In the genomic region with DNA sequence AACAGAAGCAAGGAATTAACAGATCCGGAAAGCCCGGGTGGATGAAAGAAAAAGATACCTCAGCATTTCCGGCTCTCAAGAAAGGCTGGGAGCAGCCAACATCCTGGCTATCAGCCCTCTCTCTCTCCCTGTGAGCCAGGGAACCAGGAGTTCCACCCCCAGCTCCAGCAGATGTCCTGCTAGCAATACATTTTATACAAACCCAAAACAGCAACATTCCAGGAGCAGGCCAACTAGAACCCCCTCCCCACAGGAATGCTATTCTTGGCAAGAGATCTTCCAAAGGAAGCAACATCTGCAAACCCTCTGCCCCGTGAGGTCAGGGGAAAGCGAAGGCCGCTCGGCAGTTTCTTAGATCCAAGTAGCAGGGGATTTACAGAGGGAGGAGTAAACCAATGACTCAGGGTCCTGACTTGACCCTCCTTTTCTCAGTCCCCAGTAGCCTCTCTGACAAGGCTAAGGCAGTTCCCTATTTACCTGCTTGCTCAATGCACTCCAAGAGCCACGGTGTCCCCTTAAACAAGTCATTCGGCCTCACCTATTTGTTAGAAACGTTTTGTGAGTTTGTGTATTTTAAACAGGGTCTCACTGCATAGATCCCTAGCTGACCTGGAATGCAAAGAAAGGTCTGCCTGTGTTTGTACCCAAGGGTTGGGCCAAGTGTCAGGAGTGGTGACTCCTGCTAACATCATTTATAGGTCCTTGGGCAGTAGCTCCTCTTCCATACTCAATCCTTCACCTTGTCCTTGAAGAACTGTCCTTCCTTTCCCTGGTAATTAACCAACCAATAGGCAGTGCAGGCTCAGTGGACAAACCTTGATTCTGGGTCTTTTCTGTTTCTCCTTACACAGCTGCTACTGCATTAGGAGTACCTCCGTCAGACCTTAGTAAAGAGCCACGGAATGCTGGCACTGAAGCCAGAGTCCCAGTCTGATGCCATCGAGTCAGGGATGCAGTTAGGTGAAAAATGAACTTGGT, we compare ENCODE assay signal across 8 mouse cellular contexts. TPM values are rescaled to one million over a fixed set of nuclear protein-coding genes. Genes with fewer than 3 reads are reported as not detected.
DNase-seq lines count a peak whose midpoint lies in the region; ATAC-seq lines count a peak whose summit lies in the region.

No protein-coding gene starts in this region.

- peak; percentile 29 for DNase-seq in forebrain, embryonic 14.5 days (ENCODE audit: low spot score)
- DNase-seq in forebrain, embryonic 10.5 days (ENCODE audit: extremely low spot score, low spot score), result no peak
- DNase-seq in right cerebral cortex, adult 18-20 months, result peak; percentile 36
- no peak for DNase-seq in right cerebral cortex, postnatal 25 days
- DNase-seq in heart, postnatal 10 days, result peak; percentile 69
- no peak for DNase-seq in cerebellum, postnatal 36 days

- no peaks in the 10 kb centered on the region for H3K4me1 ChIP-seq in forebrain, embryonic 14.5 days (ENCODE audit: control insufficient read depth, insufficient read depth, low read length)
- H3K4me1 ChIP-seq in forebrain, embryonic 10.5 days, result 0 out of 2 replicates have a peak, but pooled peaks cover 8% of the 10 kb centered on the region
- H3K4me1 ChIP-seq in lung, embryonic 16.5 days (replicated peaks; ENCODE audit: control insufficient read depth, insufficient read depth, low read length), result peaks cover 14% of the 10 kb centered on the region

- intact Hi-C loops in heart, postnatal 10 days (cut with DNase I), result loop anchor here (2.0 kb wide), 1 partner anchor 58 kb away; no protein-coding TSS in a partner anchor

- peaks cover 57% of the 10 kb centered on the region for H3K36me3 ChIP-seq in forebrain, embryonic 14.5 days (ENCODE audit: control insufficient read depth, insufficient read depth, low read length)
- peaks cover 54% of the 10 kb centered on the region for H3K36me3 ChIP-seq in forebrain, embryonic 10.5 days (replicated peaks)
- H3K36me3 ChIP-seq in lung, embryonic 16.5 days (ENCODE audit: control insufficient read depth, insufficient read depth, low read length), result peaks cover 44% of the 10 kb centered on the region

- no peak overlapping the region for H3K4me2 ChIP-seq in forebrain, embryonic 14.5 days (ENCODE audit: low read length)
- H3K4me2 ChIP-seq in lung, embryonic 16.5 days (ENCODE audit: low read depth, low read length), result no peak overlapping the region

- no peak overlapping the region for H3K27ac ChIP-seq in forebrain, embryonic 14.5 days (ENCODE audit: low read depth, low read length)
- no peak overlapping the region for H3K27ac ChIP-seq in forebrain, embryonic 10.5 days
- peak overlapping the region; percentile 75 for H3K27ac ChIP-seq in lung, embryonic 16.5 days (ENCODE audit: low read length)

- no peaks in the 10 kb centered on the region for H3K9me3 ChIP-seq in forebrain, embryonic 14.5 days (replicated peaks; ENCODE audit: control insufficient read depth, low read length)
- H3K9me3 ChIP-seq in forebrain, embryonic 10.5 days, result no peaks in the 10 kb centered on the region
- H3K9me3 ChIP-seq in lung, embryonic 16.5 days (ENCODE audit: control insufficient read depth, low read length), result no peaks in the 10 kb centered on the region

- 67% methylated on average over 13 of the region's 13 CpGs for WGBS in forebrain, embryonic 14.5 days
- 72% methylated on average over 13 of the region's 13 CpGs for WGBS in forebrain, embryonic 10.5 days
- 37% methylated on average over 13 of the region's 13 CpGs for WGBS in lung, embryonic 16.5 days

- H3K9ac ChIP-seq in forebrain, embryonic 14.5 days (ENCODE audit: low read length), result no peak overlapping the region
- H3K9ac ChIP-seq in lung, embryonic 16.5 days (ENCODE audit: low read length), result no peak overlapping the region

- ATAC-seq in forebrain, embryonic 14.5 days, result no peak
- peak; percentile 79 for ATAC-seq in lung, embryonic 16.5 days (ENCODE audit: low read depth)
- no peak for ATAC-seq in erythroid progenitor cell, adult 5-6 weeks (replicated peaks; ENCODE audit: low FRiP score, poor library complexity, severe bottlenecking)

- H3K27me3 ChIP-seq in forebrain, embryonic 14.5 days (replicated peaks; ENCODE audit: control insufficient read depth, insufficient read depth, low read length), result no peaks in the 10 kb centered on the region
- H3K27me3 ChIP-seq in forebrain, embryonic 10.5 days (ENCODE audit: poor library complexity, severe bottlenecking), result no peaks in the 10 kb centered on the region
- H3K27me3 ChIP-seq in lung, embryonic 16.5 days (ENCODE audit: control insufficient read depth, insufficient read depth, low read depth, low read length), result no peaks in the 10 kb centered on the region

- no peak overlapping the region for H3K4me3 ChIP-seq in forebrain, embryonic 14.5 days (ENCODE audit: low read depth, low read length)
- no peak overlapping the region for H3K4me3 ChIP-seq in forebrain, embryonic 10.5 days
- H3K4me3 ChIP-seq in lung, embryonic 16.5 days (ENCODE audit: low read length), result no peak overlapping the region

RNA-seq across cellular contexts. Expression of gene Il34, which starts 3.1 kb away (rescaled TPM):
- 2.2 and 4.2 TPM in 2 replicates for polyA plus RNA-seq in forebrain, embryonic 14.5 days (2014; fragmentation: Nextera tagmentation; extraction: Ambion mirVana)
- polyA plus RNA-seq in forebrain, embryonic 10.5 days (2016; fragmentation: Nextera tagmentation; extraction: Ambion mirVana), result 0.24 and 0.25 TPM in 2 replicates
- total RNA-seq in heart, postnatal 10 days (2021), result 1 to 10 TPM; 5.1 to 8.1 TPM
- 4.9 and 6.5 TPM in 2 replicates for polyA plus RNA-seq in lung, embryonic 16.5 days (2015; fragmentation: Nextera tagmentation; extraction: Ambion mirVana)
- 1.3 TPM in 1 of 2 replicates, not detected in the other for total RNA-seq in erythroid progenitor cell, adult 5-6 weeks (2015; ENCODE audit: low replicate concordance)
- 0.91 TPM in 1 of 2 replicates, not detected in the other for total RNA-seq in erythroid progenitor cell, adult 5-6 weeks (2017; ENCODE audit: low replicate concordance)

RNA-seq across cellular contexts. Expression of gene Cog4, which starts 37.6 kb away (rescaled TPM):
- 56.1 and 61.5 TPM in 2 replicates for polyA plus RNA-seq in forebrain, embryonic 14.5 days (2014; fragmentation: Nextera tagmentation; extraction: Ambion mirVana)
- 71.0 and 73.2 TPM in 2 replicates for polyA plus RNA-seq in forebrain, embryonic 10.5 days (2016; fragmentation: Nextera tagmentation; extraction: Ambion mirVana)
- total RNA-seq in heart, postnatal 10 days (2021), result 10 to 100 TPM; 53.0 to 60.8 TPM
- polyA plus RNA-seq in lung, embryonic 16.5 days (2015; fragmentation: Nextera tagmentation; extraction: Ambion mirVana), result 73.9 and 74.9 TPM in 2 replicates
- total RNA-seq in erythroid progenitor cell, adult 5-6 weeks (2015; ENCODE audit: low replicate concordance), result 18.9 and 27.4 TPM in 2 replicates
- total RNA-seq in erythroid progenitor cell, adult 5-6 weeks (2017; ENCODE audit: low replicate concordance), result 21.6 and 55.7 TPM in 2 replicates

RNA-seq across cellular contexts. Expression of gene Sf3b3, which starts 37.8 kb away (rescaled TPM):
- 98.5 and 111 TPM in 2 replicates for polyA plus RNA-seq in forebrain, embryonic 14.5 days (2014; fragmentation: Nextera tagmentation; extraction: Ambion mirVana)
- 247 and 254 TPM in 2 replicates for polyA plus RNA-seq in forebrain, embryonic 10.5 days (2016; fragmentation: Nextera tagmentation; extraction: Ambion mirVana)
- total RNA-seq in heart, postnatal 10 days (2021), result 10 to 100 TPM; 52.2 to 57.0 TPM
- 132 and 140 TPM in 2 replicates for polyA plus RNA-seq in lung, embryonic 16.5 days (2015; fragmentation: Nextera tagmentation; extraction: Ambion mirVana)
- total RNA-seq in erythroid progenitor cell, adult 5-6 weeks (2015; ENCODE audit: low replicate concordance), result 46.5 and 49.7 TPM in 2 replicates
- total RNA-seq in erythroid progenitor cell, adult 5-6 weeks (2017; ENCODE audit: low replicate concordance), result 57.1 and 60.3 TPM in 2 replicates

Comparison
In these comparisons a context has a peak if more than half of its experiments do, and no peak if none do; other contexts are left out.
1. DNase-seq: peak in forebrain, embryonic 14.5 days (single experiment), right cerebral cortex, adult 18-20 months (single experiment) and heart, postnatal 10 days (2 of 2); none in forebrain, embryonic 10.5 days (single experiment), right cerebral cortex, postnatal 25 days (single experiment) and cerebellum, postnatal 36 days (0 of 2).